Mouse (Mus musculus) cerebellum, adult 9-11 months (tissue): ENCODE measurements around the gene Sgsh.
"Not testable (repeated sequence)": the region's sequence is repeated elsewhere in the genome, so short reads cannot be mapped to it uniquely, and the experiment has no call there.

Experiments used
- DNase-seq: peaks from one replicate; pipeline ENCODE4 v3.0.0; 2022

Sgsh gene

DNA sequence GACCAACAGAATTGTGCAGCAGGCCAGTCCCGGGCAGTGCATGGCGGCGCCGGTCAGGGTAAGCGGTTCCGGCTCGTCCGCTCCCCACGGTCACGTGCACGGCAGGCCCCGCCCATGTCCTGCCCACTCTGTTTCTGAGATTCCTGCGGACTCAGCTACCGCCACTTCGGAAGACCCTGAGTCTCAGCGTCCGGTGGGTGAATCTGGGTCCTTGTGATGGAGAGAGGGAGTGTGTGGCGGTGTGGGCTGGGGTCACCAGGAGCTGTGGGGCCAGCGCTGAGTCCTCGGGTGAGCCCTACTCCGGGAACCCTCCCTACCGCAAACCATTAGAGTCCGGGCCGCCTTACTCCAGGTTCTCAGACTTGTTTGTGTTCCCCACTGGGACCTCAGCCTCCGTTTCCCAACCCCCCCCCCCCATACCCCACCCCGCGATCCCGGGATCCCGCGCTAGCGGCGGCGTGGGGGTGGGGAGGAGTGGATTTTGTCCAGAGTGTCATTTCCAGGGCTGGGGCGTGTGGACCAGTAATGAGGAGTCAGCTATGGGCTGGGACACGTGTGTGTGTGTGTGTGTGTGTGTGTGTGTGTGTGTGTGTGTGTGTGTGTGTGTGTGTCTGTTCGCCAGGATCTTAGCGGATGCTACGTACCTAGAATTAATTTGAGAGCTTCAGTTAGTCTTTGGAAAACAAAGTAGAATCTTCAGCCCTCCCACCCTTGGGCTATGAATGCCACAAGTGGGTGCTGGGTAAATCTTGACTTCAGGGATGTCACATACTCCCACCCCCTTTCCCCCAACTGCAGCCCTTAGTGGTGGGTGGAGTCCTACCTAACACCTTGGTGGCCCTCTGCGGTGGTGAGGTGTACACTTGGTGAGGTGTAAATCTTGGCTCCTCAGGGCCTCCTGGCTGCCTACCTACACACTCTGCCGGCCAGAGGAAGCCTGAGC lies at the start of gene Sgsh, which contains the start of gene Slc26a11:
Gene Sgsh, minus strand, starts transcription at position 94 of the 943 bp plus-strand sequence.
Gene Slc26a11, plus strand, starts transcription at position 115 of the 943 bp plus-strand sequence.
- DNase-seq: peak; percentile 81

- no peak for DNase-seq
These were observed 49.3 kb upstream of the Sgsh start for GRCm38 (mm10) chr11:119404627-119405026.

GRCm38 (mm10) chr11:119402501-119403160 lies 47.3 kb upstream of the Sgsh start:
- no peak for DNase-seq

- DNase-seq: no peak
These were observed 41.1 kb upstream of the Sgsh start for GRCm38 (mm10) chr11:119396461-119396860.

GRCm38 (mm10) chr11:119395931-119396330 lies 40.6 kb upstream of the Sgsh start:
- no peak for DNase-seq

DNA sequence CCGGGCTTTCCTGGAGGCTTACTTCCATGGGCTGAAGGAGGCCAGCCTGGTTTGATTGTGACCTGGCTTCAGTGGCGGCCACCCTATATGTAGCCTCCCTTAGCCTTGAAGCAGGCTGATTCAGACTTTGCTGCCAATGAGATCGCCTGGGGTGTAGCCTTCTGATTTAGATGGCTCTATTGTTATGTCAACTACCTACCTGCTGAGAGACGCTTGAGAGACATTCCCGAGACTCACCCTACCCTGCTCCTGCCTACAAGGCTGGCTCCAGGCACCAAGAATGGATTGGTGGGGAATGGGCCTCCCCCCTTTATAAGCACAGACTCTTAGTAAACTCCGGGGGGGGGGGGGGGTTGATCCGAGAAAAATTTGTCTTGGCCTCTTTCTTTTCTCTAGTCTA lies 40.1 kb upstream of the Sgsh start:
- DNase-seq: no peak

GRCm38 (mm10) chr11:119394210-119394609 lies 38.9 kb upstream of the Sgsh start:
- no peak for DNase-seq

DNA sequence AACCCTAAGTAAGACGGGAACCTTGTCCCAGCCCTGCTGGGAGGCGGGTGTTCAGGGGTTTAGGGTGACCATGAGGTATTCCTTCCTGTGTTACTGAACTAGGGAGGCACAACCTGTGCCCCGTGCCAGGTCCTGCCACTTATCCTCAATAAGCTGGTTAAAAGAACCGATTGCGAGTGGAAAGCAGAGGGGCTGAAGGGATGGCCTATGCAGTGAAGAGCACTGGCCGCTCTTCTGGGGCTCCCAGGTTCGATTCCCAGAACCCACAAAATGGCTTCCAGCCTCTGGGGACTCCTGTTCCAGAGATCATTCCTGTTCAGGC lies 38.1 kb upstream of the Sgsh start:
- no peak for DNase-seq

GRCm38 (mm10) chr11:119392800-119393482 lies 37.6 kb upstream of the Sgsh start, which contains the start of gene Rnf213:
Gene Rnf213, plus strand, starts transcription at chr11:119393100.
- DNase-seq: no peak

- peak; percentile 17 for DNase-seq
These were observed 36.8 kb upstream of the Sgsh start for GRCm38 (mm10) chr11:119392001-119392614.

DNA sequence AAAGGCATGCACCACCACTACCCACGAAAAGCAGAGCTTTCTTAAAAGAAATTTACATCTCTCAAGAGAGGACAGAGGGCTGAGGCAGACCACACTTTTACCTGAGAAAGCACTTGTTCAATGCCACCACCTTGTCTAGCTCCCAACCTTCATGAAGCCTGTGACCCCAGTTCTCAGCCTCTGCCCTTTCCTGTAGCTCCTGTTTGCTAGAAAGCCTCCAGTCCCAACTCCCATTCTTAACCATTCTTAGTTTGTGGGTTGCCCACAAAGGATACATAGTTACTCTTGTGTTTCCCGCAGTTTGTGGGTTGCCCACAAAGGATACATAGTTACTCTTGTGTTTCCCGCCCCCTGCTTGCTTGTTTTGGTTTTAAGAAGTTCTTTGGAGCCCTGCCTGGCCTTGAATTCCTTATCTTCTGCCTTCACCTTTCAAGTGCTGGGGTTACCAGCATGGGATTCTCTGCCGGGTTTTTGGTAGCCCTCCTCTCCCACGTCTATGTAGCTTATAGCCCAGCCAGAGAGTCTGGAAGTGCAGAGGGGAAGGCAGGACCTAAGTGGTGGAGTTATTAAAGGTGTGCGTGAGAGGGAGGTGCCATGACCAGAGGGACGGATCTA lies 36.2 kb upstream of the Sgsh start:
- DNase-seq: no peak

DNA sequence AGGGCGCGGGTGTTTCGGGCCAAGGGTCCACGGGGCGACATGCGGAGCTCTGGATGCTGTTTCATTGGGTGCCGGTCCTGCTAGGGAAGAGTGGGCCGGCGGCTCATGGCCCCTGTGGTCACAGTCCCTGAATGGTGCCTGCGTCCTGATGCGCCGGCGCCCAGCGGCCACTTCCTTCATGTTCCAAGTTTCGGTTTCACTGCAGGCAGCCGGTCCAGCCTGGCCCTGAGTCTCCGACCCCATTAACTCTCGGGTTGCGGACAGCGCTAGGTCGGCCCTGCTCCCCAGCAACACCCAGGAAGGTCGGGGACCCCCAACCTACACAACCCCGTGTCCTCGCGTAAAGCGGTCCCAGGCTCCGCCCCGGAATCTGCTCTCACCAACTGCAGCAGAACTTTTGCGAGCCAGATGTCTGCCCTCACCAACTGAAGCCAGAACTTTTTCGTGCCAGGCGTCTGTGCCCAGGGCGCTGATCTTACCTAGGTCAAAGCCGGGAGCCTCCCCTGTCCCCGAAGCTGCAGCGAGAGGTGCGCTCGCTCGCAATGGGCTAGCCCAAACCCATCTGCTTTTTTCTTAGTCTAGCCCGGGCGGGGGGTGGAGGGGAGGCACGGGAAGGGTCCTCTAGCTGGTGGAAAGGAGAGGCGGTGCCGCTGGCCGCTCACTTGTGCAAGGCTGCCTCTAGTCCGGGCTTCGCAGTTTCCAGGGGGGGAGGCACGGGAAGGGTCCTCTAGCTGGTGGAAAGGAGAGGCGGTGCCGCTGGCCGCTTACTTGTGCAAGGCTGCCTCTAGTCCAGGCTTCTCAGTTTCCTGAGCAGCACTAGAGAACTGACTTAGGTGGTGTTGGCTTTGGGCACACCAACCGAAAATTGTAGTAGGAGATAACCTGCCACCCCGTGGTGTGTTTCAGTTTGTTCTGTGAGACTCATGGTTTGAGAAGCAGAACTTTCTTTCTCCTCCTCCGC lies 35.2 kb upstream of the Sgsh start:
- peak; percentile 20 for DNase-seq

DNA sequence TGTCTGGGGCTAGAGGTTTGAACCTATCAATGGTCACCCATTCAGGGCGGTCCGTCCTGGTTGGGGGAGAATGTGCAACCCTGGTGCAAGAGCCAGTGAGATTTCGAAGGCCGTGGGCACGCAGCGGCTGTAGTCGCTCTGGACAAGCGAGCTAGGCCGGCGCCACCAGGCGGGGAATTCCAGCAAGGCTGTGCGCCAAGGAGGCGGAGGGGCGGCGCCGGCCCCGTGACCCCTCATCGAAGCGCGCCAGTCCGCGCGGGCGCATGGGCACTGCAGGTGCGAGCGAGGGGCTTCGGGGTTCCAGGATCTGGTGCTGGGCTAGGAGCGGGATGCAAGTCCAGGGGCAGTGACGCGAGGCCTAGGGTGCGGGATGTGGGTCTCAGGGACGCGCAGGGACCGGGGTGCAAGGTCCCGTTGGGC lies 34.5 kb upstream of the Sgsh start:
- peak; percentile 40 for DNase-seq

- DNase-seq: not testable (repeated sequence)
These were observed 31.9 kb upstream of the Sgsh start for GRCm38 (mm10) chr11:119387273-119387672.

DNA sequence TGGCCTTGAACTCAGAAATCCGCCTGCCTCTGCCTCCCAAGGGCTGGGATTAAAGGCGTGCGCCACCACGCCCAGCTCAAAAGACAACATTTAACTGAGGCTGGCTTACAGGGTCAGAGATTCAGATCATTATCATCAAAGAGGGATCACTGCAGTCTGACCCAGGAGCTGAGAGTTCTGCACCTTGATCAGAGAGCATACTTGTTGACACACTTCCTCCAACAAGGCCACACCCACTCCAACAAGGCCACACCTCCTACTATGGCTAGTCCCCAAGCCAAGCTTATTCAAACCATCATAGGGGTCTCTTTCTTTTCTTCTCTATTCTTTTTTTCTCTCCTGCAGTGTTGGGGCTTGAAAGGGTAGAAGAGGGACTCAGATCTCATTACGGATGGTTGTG lies 31.0 kb upstream of the Sgsh start:
- no peak for DNase-seq

DNA sequence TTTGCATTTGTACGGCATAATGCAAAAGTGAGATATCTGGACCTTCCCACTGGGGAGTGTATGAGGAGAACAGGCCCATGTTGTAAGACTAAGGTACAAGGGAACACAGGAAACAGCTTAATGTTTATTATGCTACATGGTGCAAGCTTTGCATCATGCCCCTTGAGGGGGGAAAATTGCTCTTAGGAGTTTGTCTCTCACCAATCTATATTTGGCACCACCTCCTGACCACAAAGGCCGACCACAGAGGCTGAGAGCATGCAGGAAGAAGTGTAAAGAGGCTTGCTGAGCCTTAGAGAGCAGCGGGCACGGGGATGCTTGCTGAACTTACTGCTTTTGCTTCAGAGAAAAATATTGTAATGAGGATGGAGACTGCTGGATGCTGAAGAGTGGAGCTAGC lies 29.6 kb upstream of the Sgsh start:
- DNase-seq: no peak

DNA sequence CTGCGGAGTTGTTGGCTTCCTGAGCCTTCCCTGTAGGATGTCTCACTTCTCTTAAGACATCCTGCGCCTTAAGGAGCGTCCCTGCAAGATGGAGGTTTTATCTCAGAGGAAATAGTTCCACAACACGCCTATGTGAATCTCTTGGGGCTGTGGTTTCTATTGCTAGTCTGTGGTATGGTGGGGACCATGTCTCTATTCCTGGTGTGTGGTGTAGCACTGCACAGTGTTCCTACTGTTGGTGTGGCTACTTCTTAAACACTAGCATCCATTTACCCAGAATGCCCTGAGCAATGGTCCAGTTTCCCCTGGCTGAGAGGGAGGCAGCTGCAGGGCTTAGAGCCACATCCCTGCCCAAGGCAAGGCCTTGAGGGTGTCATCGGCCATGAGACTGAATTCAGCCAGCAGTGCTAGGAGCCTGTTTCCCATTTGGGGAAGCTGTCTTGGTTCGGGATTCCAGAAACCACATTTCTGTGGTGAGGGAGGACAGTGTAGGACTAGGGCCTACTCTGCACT lies 27.1 kb upstream of the Sgsh start:
- no peak for DNase-seq

DNA sequence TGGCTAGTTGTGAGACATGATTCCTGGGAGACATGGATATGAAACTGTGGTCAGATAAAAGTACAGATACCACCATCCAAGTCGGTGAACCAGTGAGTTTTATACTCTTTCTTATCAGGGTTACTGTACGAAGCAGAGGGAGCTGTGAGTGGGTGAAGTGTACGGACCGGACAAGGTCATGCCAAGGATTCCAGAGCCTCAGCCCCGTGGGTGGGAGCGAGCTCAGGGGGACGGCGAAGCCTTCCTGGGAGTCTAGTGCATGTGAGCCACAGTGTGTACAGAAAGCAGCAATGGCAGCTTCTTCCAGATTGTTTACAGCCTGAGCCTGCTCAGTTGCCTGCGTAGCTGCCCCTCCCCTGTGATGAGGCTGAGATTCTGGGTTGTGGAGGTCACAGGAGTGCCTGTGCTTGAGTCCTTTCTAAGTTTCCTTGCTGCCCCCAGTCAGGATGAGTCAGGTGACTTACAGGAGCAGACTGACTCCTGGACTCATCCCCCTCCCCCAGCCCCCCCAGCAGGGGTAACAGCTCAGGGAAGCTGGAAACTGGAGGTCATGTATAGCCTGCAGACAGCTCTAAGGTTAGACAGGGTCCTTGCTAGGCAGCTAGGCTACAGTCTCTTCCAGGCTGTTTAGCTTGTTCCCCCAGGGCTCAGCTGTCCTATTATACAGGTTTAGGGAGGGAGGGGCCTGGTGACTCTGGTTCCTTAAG lies 26.4 kb upstream of the Sgsh start:
- no peak for DNase-seq

DNA sequence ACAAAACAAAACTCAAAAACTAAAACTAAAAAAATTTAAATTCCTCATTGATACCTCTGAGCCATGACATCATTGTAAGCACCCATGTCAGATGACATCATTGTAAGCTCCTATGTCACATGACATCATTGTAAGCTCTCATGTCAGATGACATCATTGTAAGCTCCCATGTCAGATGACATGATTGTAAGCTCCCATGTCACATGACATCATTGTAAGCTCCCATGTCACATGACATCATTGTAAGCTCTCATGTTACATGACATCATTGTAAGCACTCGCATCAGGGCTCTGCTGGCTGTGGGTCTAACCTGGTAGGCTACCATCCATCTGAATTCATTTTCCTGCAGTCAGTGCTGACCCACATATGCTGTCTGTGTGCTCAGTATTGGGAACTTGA lies 23.2 kb upstream of the Sgsh start:
- no peak for DNase-seq

DNA sequence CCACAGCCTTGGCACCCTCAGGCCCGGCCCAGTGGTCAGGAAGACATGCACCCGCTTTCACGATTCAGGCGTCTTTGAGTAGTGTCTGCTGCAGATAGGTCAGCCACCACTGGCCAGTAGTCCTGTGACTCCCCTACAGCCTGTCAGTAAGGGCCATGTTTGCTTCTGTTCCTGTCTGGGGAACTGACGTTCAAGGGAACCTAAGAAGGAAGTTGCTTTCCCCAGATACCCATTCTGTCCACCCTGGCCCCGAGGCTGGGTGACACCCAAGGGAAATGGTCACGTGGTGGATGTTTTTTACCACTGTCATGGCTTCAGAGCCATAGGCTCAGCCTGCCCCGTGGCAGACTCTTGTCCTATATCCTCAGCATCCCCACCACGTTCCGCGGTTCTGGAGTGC lies 22.0 kb upstream of the Sgsh start:
- DNase-seq: no peak
